Mouse (Mus musculus): ENCODE data around the gene Cwc22.

DNA sequence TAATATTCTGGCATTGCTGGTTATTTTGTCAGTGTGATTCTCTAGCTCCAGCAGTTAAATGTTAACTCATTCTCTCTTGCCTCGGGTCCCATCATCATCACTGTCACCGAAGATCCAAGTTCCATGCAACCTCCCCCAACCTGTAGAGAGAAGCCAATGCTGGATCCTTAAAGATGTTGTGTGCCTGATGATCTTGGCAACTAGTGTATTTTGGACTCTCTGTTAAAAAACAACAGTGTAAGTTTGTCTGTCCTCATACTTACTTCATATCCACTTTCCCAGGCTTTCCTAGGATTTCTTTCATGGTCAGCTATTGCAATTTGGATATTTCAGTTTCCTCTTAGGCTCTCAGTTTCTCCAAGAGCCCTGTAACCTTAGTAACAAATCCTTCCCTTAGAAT is 25.2 kb upstream of the Cwc22 start:
- peak; percentile 23; the same call in 1 of the 2 replicates for TF ChIP-seq GATA1 (IDR thresholded peaks at IDR 0.05; ENCODE audit: low read length)
- no peak for TF ChIP-seq TAL1 (IDR thresholded peaks at IDR 0.05; ENCODE audit: low read length)

Data from erythroblast, embryonic 14.5 days (primary cell).